Mouse (Mus musculus): ENCODE results near the gene Tgm2.

- no peak for TF ChIP-seq CTCF (IDR thresholded peaks at IDR 0.05; ENCODE audit: borderline replicate concordance, extremely low read depth, insufficient read depth, insufficient read length)
- no peak for TF ChIP-seq POLR2A (IDR thresholded peaks at IDR 0.05; ENCODE audit: borderline replicate concordance, extremely low read depth, insufficient read depth, insufficient read length, poor library complexity, severe bottlenecking)
Measured at GRCm38 (mm10) chr2:158120868-158121267, 25.4 kb downstream of the Tgm2 start.

All from brain, embryonic 14.5 days (tissue).